Mouse (Mus musculus): ENCODE measurements around the gene Mllt3.

DNA sequence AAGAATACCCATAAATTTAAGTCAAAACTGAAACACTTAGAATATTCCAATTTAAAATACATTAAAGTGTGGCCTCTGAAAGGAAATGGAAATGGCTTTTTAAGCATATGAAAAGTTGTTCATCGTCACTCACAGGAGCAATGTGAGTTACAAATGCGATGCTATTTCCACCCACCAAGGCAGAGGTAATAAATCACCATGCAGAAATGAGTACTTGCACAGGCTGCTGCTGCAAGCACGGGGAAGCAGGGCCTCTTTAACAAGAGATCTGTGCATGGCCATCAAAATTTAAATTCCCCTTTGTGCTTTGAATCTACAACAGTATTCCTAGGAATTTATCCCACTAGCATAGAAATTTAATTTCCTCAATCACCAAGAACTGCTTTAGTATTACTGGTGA lies 167.3 kb downstream of the Mllt3 start:
- no peak for TF ChIP-seq CTCF (IDR thresholded peaks at IDR 0.05; ENCODE audit: low read depth, low read length)
- no peak for TF ChIP-seq POLR2A (IDR thresholded peaks at IDR 0.05; ENCODE audit: extremely low read depth, insufficient read depth, low read length)

Data from liver, adult 2 months (tissue).